ENCODE assay signal across 8 mouse cellular contexts in the genomic region with DNA sequence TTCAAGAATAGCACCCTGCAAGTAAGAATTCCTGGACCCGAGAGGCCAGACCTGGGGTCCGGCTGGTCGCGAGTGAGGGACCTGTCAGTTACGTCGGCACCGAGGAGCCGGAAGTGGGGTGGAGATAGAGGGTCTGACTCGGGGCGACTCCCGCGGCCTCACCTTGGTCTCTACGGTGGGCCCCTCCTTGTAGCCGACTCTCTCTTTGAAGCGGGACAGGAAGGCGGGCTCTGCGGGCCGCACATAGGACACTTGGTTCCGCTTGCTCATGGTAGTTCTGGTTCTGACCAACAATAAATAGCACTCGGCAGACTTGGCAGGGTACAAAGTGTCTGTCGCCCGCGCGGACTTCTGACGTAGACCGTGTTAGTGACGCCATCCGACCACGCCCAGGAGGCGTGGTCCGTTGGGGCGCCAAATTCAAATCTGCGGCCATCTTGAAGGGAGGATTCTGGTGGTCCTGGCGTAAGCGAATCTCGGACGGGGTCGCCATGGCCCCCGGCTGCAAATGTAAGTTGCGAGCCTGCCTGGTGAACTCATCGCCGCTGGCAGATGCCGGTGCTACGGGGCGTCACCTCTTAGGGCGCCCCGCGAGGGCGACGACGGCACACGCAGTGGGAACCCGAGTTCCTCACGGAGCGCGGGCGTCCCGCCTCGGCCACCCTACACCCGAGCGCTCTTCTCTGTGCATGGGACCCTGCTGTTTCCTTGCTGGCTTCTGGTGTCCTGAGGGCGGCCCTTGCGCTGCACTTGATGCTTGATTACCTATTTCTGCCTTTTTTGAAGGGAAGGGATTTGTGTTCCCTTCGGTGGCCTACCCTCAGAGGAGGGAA. TPM values are rescaled to one million over a fixed set of nuclear protein-coding genes. Genes with fewer than 3 reads are reported as not detected.
DNase-seq lines count a peak whose midpoint lies in the region; ATAC-seq and TF ChIP-seq lines count a peak whose summit lies in the region.

1110059G10Rik (minus strand) TSS at position 358 of the 833 bp plus-strand sequence.
Kif15 (plus strand) TSS at position 404 of the 833 bp plus-strand sequence.

- ATAC-seq in common myeloid progenitor, adult 5-6 weeks (replicated peaks; ENCODE audit: low read depth, poor library complexity, severe bottlenecking) = peak; percentile 90
- ATAC-seq in hindbrain, postnatal 0 days = peak; percentile 99

- peak; percentile 98 for DNase-seq in ZHBTc4 (ENCODE audit: low read depth, low spot score)
- DNase-seq in gastrocnemius, adult 2 months = peak; percentile 92
- peak; percentile 96 for DNase-seq in hindbrain, postnatal 0 days (ENCODE audit: low spot score)
- DNase-seq in left cerebral cortex, adult 8-10 months (ENCODE audit: low spot score in 2 of 2) = peak; percentile 86 to 94
- DNase-seq in right cerebral cortex, postnatal 10 days (ENCODE audit: low spot score in 2 of 2) = peak; percentile 95 to 96
- DNase-seq in urinary bladder, postnatal 25 days (ENCODE audit: low spot score) = peak; percentile 94

- peaks cover 6% of the 10 kb centered on the region; the same call in 1 of the 2 replicates for H3K36me3 ChIP-seq in hindbrain, postnatal 0 days (ENCODE audit: insufficient read depth, low read length)
- H3K36me3 ChIP-seq in megakaryocyte, embryonic 14.5 days (replicated peaks; ENCODE audit: low read length) = peaks cover 36% of the 10 kb centered on the region

- H3K9me3 ChIP-seq in hindbrain, postnatal 0 days (ENCODE audit: low read length) = no peaks in the 10 kb centered on the region
- no peaks in the 10 kb centered on the region for H3K9me3 ChIP-seq in megakaryocyte, embryonic 14.5 days

- TF ChIP-seq CTCF in gastrocnemius, adult 2 months (IDR thresholded peaks at IDR 0.05) = peak; percentile 13; the same call in 1 of the 2 replicates
- TF ChIP-seq CTCF in hindbrain, postnatal 0 days (IDR thresholded peaks at IDR 0.05; ENCODE audit: low read depth) = 0 out of 2 replicates have a peak, but pooled peaks have one; percentile 9

- peak within 1 kb of the TSS; percentile 99 for H3K4me3 ChIP-seq in gastrocnemius, adult 2 months
- H3K4me3 ChIP-seq in hindbrain, postnatal 0 days (ENCODE audit: low read length) = peak within 1 kb of the TSS; percentile 90
- H3K4me3 ChIP-seq in megakaryocyte, embryonic 14.5 days (replicated peaks) = peak within 1 kb of the TSS; percentile 95

- H3K27ac ChIP-seq in gastrocnemius, adult 2 months = peak within 1 kb of the TSS; percentile 97
- H3K27ac ChIP-seq in hindbrain, postnatal 0 days = peak within 1 kb of the TSS; percentile 85

- peak within 1 kb of the TSS; percentile 90 for H3K9ac ChIP-seq in hindbrain, postnatal 0 days (replicated peaks; ENCODE audit: low read length)

- no peaks in the 10 kb centered on the region for H3K27me3 ChIP-seq in hindbrain, postnatal 0 days (ENCODE audit: insufficient read depth, low read length)
- H3K27me3 ChIP-seq in megakaryocyte, embryonic 14.5 days (replicated peaks) = no peaks in the 10 kb centered on the region

- peak within 1 kb of the TSS; percentile 85 for H3K4me2 ChIP-seq in hindbrain, postnatal 0 days (ENCODE audit: low read depth, low read length)

- intact Hi-C loops in gastrocnemius, adult 2 months (cut with DNase I) = loop anchor here (5.0 to 10.0 kb wide), 4 partner anchors 71 to 216 kb away; partner anchors contain the start of gene Tmem42

- under 1% methylated on average over 64 of the region's 64 CpGs for WGBS in hindbrain, postnatal 0 days

- no peaks in the 10 kb centered on the region for H3K4me1 ChIP-seq in hindbrain, postnatal 0 days (ENCODE audit: insufficient read depth, low read length)
- peaks cover 33% of the 10 kb centered on the region for H3K4me1 ChIP-seq in megakaryocyte, embryonic 14.5 days

RNA-seq across cellular contexts. Expression of gene 1110059G10Rik, which starts in this region (rescaled TPM):
- 23.9 and 24.3 TPM in 2 replicates for total RNA-seq in common myeloid progenitor, adult 5-6 weeks (2017)
- 10 to 100 TPM; 10.4 to 11.3 TPM for total RNA-seq in gastrocnemius, adult 2 months (2021)
- 7.9 and 13.4 TPM in 2 replicates for total RNA-seq in hindbrain, postnatal 0 days (2014; rRNA removed)
- 35.0 and 35.7 TPM in 2 replicates for polyA plus RNA-seq in hindbrain, postnatal 0 days (2015; fragmentation: Nextera tagmentation; extraction: Ambion mirVana)
- total RNA-seq in left cerebral cortex, adult 8-10 months (2022) = 10 to 100 TPM; 20.1 to 23.4 (median 21.1) TPM
- 2.4 TPM in 1 of 2 replicates, not detected in the other for polyA plus RNA-seq in megakaryocyte, embryonic 14.5 days (2012; ENCODE audit: insufficient read depth, low replicate concordance)

RNA-seq across cellular contexts. Expression of gene Kif15, which starts in this region (rescaled TPM):
- 249 and 348 TPM in 2 replicates for total RNA-seq in common myeloid progenitor, adult 5-6 weeks (2017)
- under 1 TPM in 1 of 2 experiments, not detected in 1; 0.17 TPM for total RNA-seq in gastrocnemius, adult 2 months (2021)
- 26.6 and 30.0 TPM in 2 replicates for total RNA-seq in hindbrain, postnatal 0 days (2014; rRNA removed)
- polyA plus RNA-seq in hindbrain, postnatal 0 days (2015; fragmentation: Nextera tagmentation; extraction: Ambion mirVana) = 13.5 and 13.8 TPM in 2 replicates
- total RNA-seq in left cerebral cortex, adult 8-10 months (2022) = 1 to 10 TPM; 1.0 to 1.6 (median 1.0) TPM
- polyA plus RNA-seq in megakaryocyte, embryonic 14.5 days (2012; ENCODE audit: insufficient read depth, low replicate concordance) = 1.3 and 2.1 TPM in 2 replicates

Comparison
In these comparisons a context has a peak if more than half of its experiments do, and no peak if none do; other contexts are left out.
1. Peak in every context shown above with its lines: DNase-seq, ATAC-seq, H3K4me3 ChIP-seq and H3K27ac ChIP-seq.
2. RNA of gene Kif15 (total RNA-seq): 249 to 348 TPM in common myeloid progenitor, adult 5-6 weeks and 26.6 to 30.0 TPM in hindbrain, postnatal 0 days; 1.0 to 1.6 TPM in left cerebral cortex, adult 8-10 months and 0.17 TPM in gastrocnemius, adult 2 months; every median in the first group is over 10 times any median in the second.
3. RNA of gene 1110059G10Rik (polyA plus RNA-seq): 35.0 to 35.7 TPM in hindbrain, postnatal 0 days; 2.4 TPM in megakaryocyte, embryonic 14.5 days; every median in the first group is over 10 times any median in the second.